Mouse (Mus musculus) ES-E14 (cell line): ENCODE results near the gene Ppargc1a. TPM values are rescaled to one million over a fixed set of nuclear protein-coding genes. Genes with fewer than 3 reads are reported as not detected.

Experiments
- DNase-seq: peaks from one replicate; pipeline ENCODE4 v3.0.0-alpha.2; 2013; ENCODE audit warnings: low read depth, low spot score
- H3K27ac ChIP-seq: 2 replicates; pipeline ENCODE4 v1.5.1; 2012; ENCODE audit warnings: low read depth, mild to moderate bottlenecking, low read length, moderate library complexity, mixed read lengths; ENCODE audit not compliant: poor library complexity, insufficient read depth, severe bottlenecking
- H3K36me3 ChIP-seq: 2 replicates; pipeline ENCODE4 v1.6.1; 2012; ENCODE audit warnings: mild to moderate bottlenecking, low read length, moderate library complexity, mixed read lengths; ENCODE audit not compliant: control insufficient read depth, poor library complexity, insufficient read depth, severe bottlenecking
- H3K4me1 ChIP-seq, 2 experiments: fragments of 150-350 bp in 1 of 2; sonication (generic) in 1 of 2; 2 replicates each; pipeline ENCODE4 v1.6.1; 2012; ENCODE audit warnings: low read length in 2 of 2, mild to moderate bottlenecking in 1 of 2, mixed read lengths in 1 of 2; ENCODE audit not compliant: control insufficient read depth in 2 of 2, insufficient read depth in 2 of 2, poor library complexity in 1 of 2
- H3K4me3 ChIP-seq, 2 experiments: fragments of 150-350 bp in 1 of 2; sonication (generic) in 1 of 2; 2 replicates each; pipeline ENCODE4 v1.5.1; 2012; ENCODE audit warnings: low read length in 2 of 2, low read depth in 1 of 2, mild to moderate bottlenecking in 1 of 2, mixed read lengths in 1 of 2; ENCODE audit not compliant: insufficient read depth in 1 of 2, poor library complexity in 1 of 2, severe bottlenecking in 1 of 2
- H3K9ac ChIP-seq: 2 replicates; pipeline ENCODE4 v1.6.1; 2012; ENCODE audit warnings: low read depth, mild to moderate bottlenecking, low read length, mixed read lengths; ENCODE audit not compliant: poor library complexity, insufficient read depth, severe bottlenecking
- H3K9me3 ChIP-seq: fragments of 150-350 bp; sonication (generic); 2 replicates; pipeline ENCODE4 v1.6.1; 2012; ENCODE audit warnings: low read depth, mild to moderate bottlenecking, low read length; ENCODE audit not compliant: control insufficient read depth, insufficient read depth
- CHD2 ChIP-seq: IDR thresholded peaks from 2 replicates; pipeline ENCODE4 v1.6.1; 2014; ENCODE audit warnings: mild to moderate bottlenecking, low read depth, low read length, inconsistent platforms
- HCFC1 ChIP-seq: IDR thresholded peaks from 2 replicates; pipeline ENCODE4 v1.6.1; 2012; ENCODE audit warnings: low read length, inconsistent platforms, borderline replicate concordance; ENCODE audit not compliant: insufficient read depth
- MAFK ChIP-seq: IDR thresholded peaks from 2 replicates; pipeline ENCODE4 v1.6.1; 2014; ENCODE audit warnings: mild to moderate bottlenecking, low read depth, low read length, inconsistent platforms; ENCODE audit not compliant: insufficient read depth
- ZC3H11A ChIP-seq: IDR thresholded peaks from 2 replicates; pipeline ENCODE4 v1.6.1; 2012; ENCODE audit warnings: low read depth, mild to moderate bottlenecking, inconsistent platforms, low read length, borderline replicate concordance
- ZNF384 ChIP-seq: IDR thresholded peaks from 2 replicates; pipeline ENCODE4 v1.6.1; 2012; ENCODE audit warnings: low read depth, low read length, inconsistent platforms
- in situ Hi-C, 2 experiments: fragments of 600-800 bp; cut with MboI; formaldehyde crosslinking; loops; one replicate each; pipeline ENCODE4 v1.15.1; 2025; ENCODE audit warnings: low sequenced_read_pairs in 2 of 2, inconsistent platforms in 1 of 2; ENCODE audit not compliant: unreplicated experiment in 2 of 2
- total RNA-seq: library from RNA; depleted of rRNA; stranded (reverse); fragments of 300-350 nt; gene quantifications from 2 replicates; pipeline ENCODE4 v1.2.3, GENCODE M21; 2012

Ppargc1a gene
- total RNA-seq, 1 experiment = 0.04 TPM

DNA sequence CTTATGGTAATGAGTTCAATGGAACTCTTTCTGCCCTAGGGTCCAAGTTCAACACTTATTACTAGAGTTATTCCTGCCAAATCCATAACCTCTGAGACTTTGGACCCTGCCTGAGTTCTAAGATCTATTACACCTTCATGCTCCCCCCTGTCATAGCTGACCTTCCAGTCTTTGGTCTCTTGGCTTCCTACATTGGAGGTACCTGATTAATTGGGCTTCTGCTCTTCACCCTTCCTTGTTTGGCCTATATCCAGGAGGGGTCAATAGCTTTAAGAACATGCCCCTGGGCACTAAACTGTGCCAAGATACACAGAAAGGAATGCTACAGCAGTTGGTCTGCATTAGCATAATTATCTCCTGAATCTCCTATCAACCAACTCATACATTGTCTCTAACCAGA is 141.1 kb downstream of the Ppargc1a start:
- Histone ChIP-seq H3K27ac (no peak overlapping the region), H3K9me3 (no peaks in the 10 kb centered on the region), H3K36me3 (no peaks in the 10 kb centered on the region), H3K9ac (no peak overlapping the region), H3K4me1 (no peaks in the 10 kb centered on the region), H3K4me3 (no peak overlapping the region)
- no peak for DNase-seq
- in situ Hi-C loops = no loop called here
- no peak for TF ChIP-seq HCFC1
- TF ChIP-seq MAFK = no peak
- no peak for TF ChIP-seq CHD2
- no peak for TF ChIP-seq ZNF384
- TF ChIP-seq ZC3H11A = no peak

- in situ Hi-C loops = no loop called here
- Histone ChIP-seq H3K9ac (no peak overlapping the region), H3K27ac (no peak overlapping the region), H3K9me3 (no peaks in the 10 kb centered on the region), H3K4me3 (no peak overlapping the region), H3K4me1 (no peaks in the 10 kb centered on the region), H3K36me3 (no peaks in the 10 kb centered on the region)
- no peak for DNase-seq
- no peak for TF ChIP-seq CHD2
- TF ChIP-seq ZC3H11A = no peak
- TF ChIP-seq MAFK = no peak
- no peak for TF ChIP-seq HCFC1
- no peak for TF ChIP-seq ZNF384
Observed at GRCm38 (mm10) chr5:51416377-51416776, 151.1 kb downstream of the Ppargc1a start.

DNA sequence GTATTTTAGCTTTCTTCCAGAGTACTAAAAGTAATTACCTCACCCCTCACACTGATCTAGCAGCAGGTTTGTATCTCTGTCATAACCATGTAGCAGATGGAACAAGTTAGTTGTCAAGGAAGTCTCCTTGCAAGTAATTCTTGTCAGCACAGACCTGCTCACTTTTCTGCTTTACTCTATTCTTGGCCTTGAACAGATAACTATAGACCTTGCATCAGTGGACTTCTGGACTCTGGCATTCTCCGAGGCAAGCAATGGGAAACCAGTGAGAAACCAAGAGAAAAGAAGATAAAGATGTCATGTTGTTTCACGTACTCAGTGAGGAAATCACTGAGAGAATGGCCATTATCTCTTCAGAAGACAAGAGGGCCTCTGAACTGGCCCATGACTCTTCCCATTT is 152.1 kb downstream of the Ppargc1a start:
- TF ChIP-seq ZNF384 (no peak), CHD2 (no peak), ZC3H11A (no peak), HCFC1 (no peak), MAFK (no peak)
- Histone ChIP-seq H3K36me3 (no peaks in the 10 kb centered on the region), H3K9ac (no peak overlapping the region), H3K4me3 (no peak overlapping the region), H3K27ac (no peak overlapping the region), H3K9me3 (no peaks in the 10 kb centered on the region), H3K4me1 (no peaks in the 10 kb centered on the region)
- no peak for DNase-seq
- in situ Hi-C loops = no loop called here

DNA sequence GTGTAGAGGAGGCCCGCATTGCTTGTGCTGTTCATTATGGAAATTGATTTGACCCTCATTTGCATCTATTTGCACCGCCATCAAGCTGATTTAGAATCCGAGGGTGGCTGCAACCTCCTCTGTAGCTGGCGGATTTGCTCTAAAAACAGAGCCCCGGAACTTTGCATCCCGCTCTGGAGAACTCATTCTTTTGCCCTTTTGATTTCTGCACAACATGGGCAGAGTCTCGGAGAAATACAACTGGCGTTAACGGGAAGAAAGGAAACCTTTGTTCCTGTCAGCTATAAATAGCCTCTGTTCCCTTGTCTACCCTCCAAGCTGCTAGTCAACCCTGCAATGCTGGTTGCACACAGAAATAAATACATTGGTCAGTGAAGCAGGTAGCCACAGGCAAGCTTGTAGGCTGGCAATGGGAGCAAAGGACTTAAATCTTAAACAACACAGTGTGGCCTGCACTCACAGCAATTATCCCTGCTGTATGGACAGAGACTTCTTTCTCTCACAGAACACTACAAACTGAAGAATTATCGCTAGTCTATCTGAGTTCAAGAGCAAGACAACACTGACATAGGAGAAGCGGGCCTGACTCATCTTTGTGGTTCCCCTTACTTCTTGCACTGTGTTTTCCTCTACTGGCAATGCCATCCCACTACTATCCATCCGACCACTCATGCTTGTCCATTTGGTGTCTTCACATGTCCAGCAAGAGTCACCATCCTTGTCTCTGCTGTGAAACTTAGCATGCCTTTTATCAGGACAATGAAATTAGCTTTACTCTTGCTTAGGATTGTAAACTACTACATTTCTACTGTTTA is 155.0 kb downstream of the Ppargc1a start:
- TF ChIP-seq HCFC1 (no peak), CHD2 (no peak), ZNF384 (no peak), MAFK (no peak)
- H3K4me1 ChIP-seq = no peaks in the 10 kb centered on the region
- no peak for DNase-seq
- in situ Hi-C loops = no loop called here
- no peak overlapping the region for H3K9ac ChIP-seq
- no peak overlapping the region for H3K4me3 ChIP-seq
- H3K9me3 ChIP-seq = no peaks in the 10 kb centered on the region
- no peaks in the 10 kb centered on the region for H3K36me3 ChIP-seq
- H3K27ac ChIP-seq = no peak overlapping the region

DNA sequence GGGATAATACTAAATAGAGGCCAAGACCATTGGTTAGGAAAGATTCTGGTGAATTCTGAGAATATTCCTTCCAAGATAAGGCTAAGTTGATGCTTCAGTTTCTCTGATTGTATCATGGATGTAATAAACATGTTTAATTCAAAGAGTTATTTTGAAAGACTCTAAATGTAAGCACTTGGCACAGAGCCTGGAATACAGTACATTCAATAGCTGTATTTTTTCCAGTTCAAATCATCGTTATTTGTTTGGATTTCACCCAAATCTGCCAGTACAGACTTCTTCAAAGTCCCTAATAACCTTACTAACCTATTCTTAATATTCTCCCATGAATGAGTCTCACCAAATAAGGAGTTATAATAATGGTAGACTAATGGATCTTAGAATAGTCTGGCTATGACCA is 157.5 kb downstream of the Ppargc1a start:
- Histone ChIP-seq H3K4me3 (no peak overlapping the region), H3K4me1 (no peaks in the 10 kb centered on the region), H3K27ac (no peak overlapping the region), H3K9ac (no peak overlapping the region), H3K9me3 (no peaks in the 10 kb centered on the region), H3K36me3 (no peaks in the 10 kb centered on the region)
- no peak for DNase-seq
- in situ Hi-C loops = no loop called here
- TF ChIP-seq MAFK (no peak), CHD2 (no peak), ZC3H11A (no peak), HCFC1 (no peak)
